Mouse (Mus musculus): Measurements from ENCODE around the gene Rbmxl2.

DNA sequence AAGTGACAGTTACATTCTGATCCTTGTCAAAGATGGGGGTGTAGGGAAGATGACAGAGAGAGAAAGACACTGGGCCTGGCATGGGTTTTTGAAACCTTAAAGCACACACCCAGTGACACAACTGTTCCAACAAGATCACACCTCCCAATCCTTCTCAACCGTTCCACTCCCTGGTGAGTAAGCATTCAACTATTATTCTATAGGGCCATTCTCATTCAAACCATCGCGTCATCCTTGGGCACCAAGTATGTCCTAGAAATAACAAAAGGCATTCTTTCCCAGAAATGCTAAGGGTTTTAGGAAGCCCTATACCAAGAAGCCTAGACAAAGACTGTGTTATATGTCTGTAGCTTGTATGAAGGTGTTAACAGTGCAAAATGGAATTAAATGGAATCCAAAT is 1.4 kb upstream of the Rbmxl2 start:
- no peak for TF ChIP-seq CTCF (conservative IDR thresholded peaks at IDR 0.05; ENCODE audit: low read length)
- peak; percentile 45; the same call in 1 of the 2 replicates for TF ChIP-seq POU5F1 (IDR thresholded peaks at IDR 0.05; ENCODE audit: borderline replicate concordance, low read length)
- peak; percentile 84 for TF ChIP-seq NANOG (IDR thresholded peaks at IDR 0.05; ENCODE audit: borderline replicate concordance, low read length)

Measured in E14TG2a.4 (cell line).